Mouse (Mus musculus): ENCODE measurements around the gene Lrwd1. TPM values are rescaled to one million over a fixed set of nuclear protein-coding genes. Genes with fewer than 3 reads are reported as not detected.
"Not testable (repeated sequence)": the region's sequence is repeated elsewhere in the genome, so short reads cannot be mapped to it uniquely, and the experiment has no call there.

Lrwd1 gene
- polyA plus RNA-seq, 1 experiment from 2014 or later = 64.8 TPM

GRCm38 (mm10) chr5:136143161-136143755, 7.4 kb upstream of the Lrwd1 start:
- DNase-seq (ENCODE audit: extremely low spot score, low spot score) = no peak

DNA sequence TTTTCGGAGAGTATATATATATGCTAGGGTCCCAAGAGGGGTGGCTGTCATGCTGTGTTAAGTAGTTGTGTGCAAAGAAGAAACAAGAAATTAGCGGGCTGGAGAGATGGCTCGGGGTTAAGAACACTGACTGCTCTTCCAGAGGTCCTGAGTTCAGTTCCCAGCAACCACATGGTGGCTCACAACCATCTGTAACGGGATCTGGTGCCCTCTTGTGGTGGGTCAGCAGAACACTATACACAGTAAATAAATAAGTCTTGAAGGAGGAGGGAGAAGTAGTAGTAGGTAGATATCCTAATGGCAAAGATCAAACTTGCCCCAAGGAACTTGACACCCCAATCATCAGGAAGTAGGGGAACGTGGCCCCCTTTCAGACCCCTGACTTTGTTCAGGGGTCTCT, 6.9 kb upstream of the Lrwd1 start:
- Histone ChIP-seq H3K4me1 (no peaks in the 10 kb centered on the region), H3K4me3 (no peak overlapping the region), H3K9me3 (peaks cover 8% of the 10 kb centered on the region), H3K27ac (no peak overlapping the region), H3K36me3 (replicated peaks) (peaks cover 47% of the 10 kb centered on the region), H3K27me3 (ENCODE audit: poor library complexity, severe bottlenecking) (no peaks in the 10 kb centered on the region)
- no peak for DNase-seq (ENCODE audit: extremely low spot score, low spot score)
- WGBS = 83% methylated on average over 5 of the region's 5 CpGs

More at GRCm38 (mm10) chr5:136143161-136143755, 7.4 kb upstream of the Lrwd1 start:
- Histone ChIP-seq H3K27me3 (ENCODE audit: poor library complexity, severe bottlenecking) (no peaks in the 10 kb centered on the region), H3K27ac (no peak overlapping the region), H3K4me3 (no peak overlapping the region), H3K9me3 (peaks cover 8% of the 10 kb centered on the region), H3K4me1 (no peaks in the 10 kb centered on the region), H3K36me3 (replicated peaks) (peaks cover 45% of the 10 kb centered on the region)
- 91% methylated on average over 6 of the region's 6 CpGs for WGBS

DNA sequence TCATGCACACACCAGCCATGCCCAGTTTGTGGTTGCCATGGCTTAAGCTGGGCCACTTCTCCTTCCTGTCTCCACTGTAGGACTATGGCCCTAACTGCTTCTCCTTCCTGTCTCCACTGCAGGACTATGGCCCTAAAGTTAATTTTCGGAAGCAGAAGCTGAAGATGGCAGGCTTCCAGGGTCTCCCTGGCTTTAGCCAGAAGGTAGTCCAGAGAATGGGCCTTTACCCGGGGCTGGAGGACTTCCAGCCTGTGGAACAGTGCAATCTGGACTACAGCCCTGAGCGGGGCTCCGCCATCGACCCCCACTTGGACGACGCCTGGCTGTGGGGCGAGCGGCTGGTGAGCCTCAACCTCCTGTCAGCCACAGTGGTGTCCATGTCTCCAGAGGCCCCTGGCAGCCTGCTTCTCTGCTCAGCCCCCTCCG, 4.2 kb upstream of the Lrwd1 start:
- Histone ChIP-seq H3K27ac (no peak overlapping the region), H3K9me3 (peaks cover 8% of the 10 kb centered on the region), H3K4me1 (peaks cover 17% of the 10 kb centered on the region), H3K4me3 (no peak overlapping the region), H3K36me3 (replicated peaks) (peaks cover 47% of the 10 kb centered on the region), H3K27me3 (ENCODE audit: poor library complexity, severe bottlenecking) (no peaks in the 10 kb centered on the region)
- no peak for DNase-seq (ENCODE audit: extremely low spot score, low spot score)
- WGBS = 94% methylated on average over 10 of the region's 10 CpGs

DNA sequence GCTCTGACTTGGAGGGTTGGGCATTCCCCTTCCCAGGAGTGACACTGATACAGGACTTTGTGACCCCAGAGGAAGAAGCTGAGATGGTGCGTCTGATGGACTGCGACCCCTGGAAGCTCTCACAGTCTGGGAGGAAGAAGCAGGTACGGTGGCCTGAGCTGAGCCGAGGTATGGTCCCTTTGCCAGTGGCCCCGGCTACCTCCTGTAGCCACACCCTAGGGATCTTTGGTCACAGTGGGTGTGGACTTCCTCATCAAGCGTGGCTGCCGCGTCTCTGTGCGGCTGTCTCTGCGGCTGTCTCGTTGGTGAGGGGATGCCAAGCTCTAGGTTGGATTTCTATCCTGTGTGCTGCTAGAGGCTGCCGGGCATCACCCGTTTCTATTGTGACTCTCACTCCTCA, 3.5 kb upstream of the Lrwd1 start:
- Histone ChIP-seq H3K36me3 (replicated peaks) (peaks cover 49% of the 10 kb centered on the region), H3K9me3 (peaks cover 8% of the 10 kb centered on the region)
- WGBS = 94% methylated on average over 13 of the region's 13 CpGs

GRCm38 (mm10) chr5:136137658-136138274, 1.9 kb upstream of the Lrwd1 start:
- Histone ChIP-seq H3K4me1 (peaks cover 25% of the 10 kb centered on the region), H3K27ac (no peak overlapping the region), H3K4me3 (no peak overlapping the region), H3K27me3 (ENCODE audit: poor library complexity, severe bottlenecking) (no peaks in the 10 kb centered on the region), H3K36me3 (replicated peaks) (peaks cover 66% of the 10 kb centered on the region), H3K9me3 (no peaks in the 10 kb centered on the region)
- 77% methylated on average over 13 of the region's 13 CpGs for WGBS
- no peak for DNase-seq (ENCODE audit: extremely low spot score, low spot score)

More for the DNA sequence above, 3.5 kb upstream of the Lrwd1 start:
- no peak overlapping the region for H3K4me3 ChIP-seq
- no peaks in the 10 kb centered on the region for H3K27me3 ChIP-seq (ENCODE audit: poor library complexity, severe bottlenecking)
- H3K4me1 ChIP-seq = peaks cover 23% of the 10 kb centered on the region
- no peak overlapping the region for H3K27ac ChIP-seq
- no peak for DNase-seq (ENCODE audit: extremely low spot score, low spot score)

DNA sequence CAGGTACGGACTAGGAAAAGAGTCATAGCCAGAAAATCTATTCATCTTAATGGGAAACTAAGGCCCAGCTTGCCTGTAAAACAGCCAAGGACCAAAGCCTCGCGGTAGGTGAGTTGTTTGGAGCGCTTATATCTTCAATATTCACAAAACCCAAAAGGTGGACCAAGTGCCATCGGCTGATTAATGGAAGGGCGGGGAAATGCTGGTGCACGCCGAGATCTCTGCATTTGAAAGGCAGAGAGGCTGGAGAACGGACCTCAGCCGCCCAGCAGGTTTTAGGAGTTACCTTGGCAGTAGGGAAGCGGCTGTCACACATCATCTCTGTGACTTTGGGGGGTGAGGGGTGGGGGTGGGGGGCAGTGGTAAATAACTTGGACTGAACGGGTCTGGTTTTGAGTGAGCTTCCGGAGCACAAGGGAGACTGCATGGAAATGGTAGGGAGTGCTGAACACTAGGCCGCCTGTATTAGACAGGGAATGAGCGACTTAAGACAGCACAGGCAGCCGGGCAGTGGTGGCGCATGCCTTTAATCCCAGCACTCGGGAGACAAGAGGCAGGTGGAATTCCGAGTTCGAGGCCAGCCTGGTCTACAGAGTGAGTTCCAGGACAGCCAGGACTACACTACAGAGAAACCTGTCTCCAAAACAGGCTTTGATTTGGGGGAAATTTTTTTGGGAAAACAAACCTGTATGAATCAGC, 567 bp upstream of the Lrwd1 start:
- DNase-seq (ENCODE audit: extremely low spot score, low spot score) = no peak
- peak overlapping the region; percentile 80 for H3K4me3 ChIP-seq
- 8% methylated on average over 20 of the region's 20 CpGs for WGBS
- H3K27ac ChIP-seq = peak overlapping the region; percentile 89
- peaks cover 25% of the 10 kb centered on the region for H3K4me1 ChIP-seq
- peaks cover 65% of the 10 kb centered on the region for H3K36me3 ChIP-seq (replicated peaks)
- no peaks in the 10 kb centered on the region for H3K27me3 ChIP-seq (ENCODE audit: poor library complexity, severe bottlenecking)
- no peaks in the 10 kb centered on the region for H3K9me3 ChIP-seq

DNA sequence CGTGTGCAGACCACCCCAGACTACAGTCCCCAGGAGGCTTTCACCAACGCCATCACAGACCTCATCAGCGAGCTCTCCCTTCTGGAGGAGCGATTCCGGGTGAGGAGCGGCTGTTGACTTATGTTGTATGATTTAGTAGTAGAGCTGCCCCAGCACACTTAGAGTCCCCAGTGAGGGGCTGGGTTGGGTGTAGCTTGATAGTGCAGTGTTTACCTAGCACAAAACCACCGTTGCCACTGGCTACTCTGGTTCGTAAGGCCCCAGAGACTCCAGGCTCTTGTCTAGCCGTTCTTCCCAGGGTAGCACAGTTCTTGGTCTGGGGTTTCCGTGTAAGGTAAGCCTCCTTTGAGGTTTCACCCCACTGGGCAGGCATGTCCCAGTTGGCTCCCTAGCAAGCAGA, 13.7 kb downstream of the Lrwd1 start:
- Histone ChIP-seq H3K27me3 (ENCODE audit: poor library complexity, severe bottlenecking) (no peaks in the 10 kb centered on the region), H3K9me3 (no peaks in the 10 kb centered on the region), H3K36me3 (replicated peaks) (peaks cover 91% of the 10 kb centered on the region), H3K4me3 (no peak overlapping the region), H3K4me1 (peaks cover 13% of the 10 kb centered on the region), H3K27ac (no peak overlapping the region)
- WGBS = 94% methylated on average over 10 of the region's 10 CpGs
- DNase-seq (ENCODE audit: extremely low spot score, low spot score) = no peak

- Histone ChIP-seq H3K36me3 (replicated peaks) (peaks cover 49% of the 10 kb centered on the region), H3K4me3 (peak overlapping the region; percentile 95), H3K4me1 (peaks cover 30% of the 10 kb centered on the region), H3K27ac (peak overlapping the region; percentile 94), H3K9me3 (no peaks in the 10 kb centered on the region), H3K27me3 (ENCODE audit: poor library complexity, severe bottlenecking) (no peaks in the 10 kb centered on the region)
- under 1% methylated on average over 22 of the region's 22 CpGs for WGBS
- no peak for DNase-seq (ENCODE audit: extremely low spot score, low spot score)
These were observed 19.1 kb downstream of the Lrwd1 start for GRCm38 (mm10) chr5:136116784-136117112.

DNA sequence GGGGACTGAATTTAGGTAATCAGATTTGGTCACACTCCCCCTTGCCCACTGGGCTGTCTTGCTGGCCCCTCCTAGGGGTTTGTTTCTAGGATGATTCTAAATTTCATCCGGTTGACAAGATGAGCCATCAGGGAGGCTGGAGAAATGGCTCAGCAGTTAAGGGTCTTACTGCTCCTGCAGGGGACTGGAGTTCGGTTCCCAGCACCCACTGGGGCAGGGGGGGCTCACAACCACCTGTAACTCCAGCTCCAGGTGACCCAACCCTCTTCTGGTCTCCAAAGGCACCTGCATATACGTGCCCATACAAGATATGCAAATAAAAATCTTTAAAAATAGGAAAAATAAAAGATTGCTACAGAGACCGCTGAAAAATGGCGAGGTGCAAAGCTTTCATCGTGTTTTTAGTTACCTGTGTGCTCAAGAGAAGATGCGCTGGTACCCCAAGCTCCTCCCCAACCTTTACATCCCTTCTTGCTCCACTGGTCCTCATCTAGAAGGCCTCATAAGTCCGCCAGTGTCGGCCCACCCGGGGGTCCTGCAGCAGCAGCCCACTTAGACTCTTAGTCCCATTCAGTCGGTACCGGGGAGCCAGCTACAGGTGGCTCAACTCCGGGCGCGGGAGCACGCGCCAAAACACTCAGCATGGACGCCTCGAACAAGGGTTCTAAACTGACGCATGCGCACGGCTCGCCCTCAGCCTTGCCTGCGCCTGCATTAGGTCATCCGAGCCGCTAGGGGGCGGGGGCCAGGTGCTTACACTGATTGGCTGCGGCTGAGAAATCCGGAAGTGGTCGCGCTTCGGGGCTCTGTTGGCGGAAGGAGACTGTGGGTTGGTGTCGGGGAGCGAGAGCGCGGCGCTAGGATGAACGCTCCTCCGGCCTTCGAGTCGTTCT, 19.7 kb downstream of the Lrwd1 start, which contains the start of gene Polr2j:
Gene Polr2j (plus strand): TSS at position 741 of the 893 bp plus-strand sequence.
- DNase-seq (ENCODE audit: extremely low spot score, low spot score) = peak; percentile 98
- H3K27ac ChIP-seq = peak within 1 kb of the TSS; percentile 94
- no peaks in the 10 kb centered on the region for H3K9me3 ChIP-seq
- peaks cover 30% of the 10 kb centered on the region for H3K4me1 ChIP-seq
- peaks cover 43% of the 10 kb centered on the region for H3K36me3 ChIP-seq (replicated peaks)
- 3% methylated on average over 42 of the region's 42 CpGs for WGBS
- no peaks in the 10 kb centered on the region for H3K27me3 ChIP-seq (ENCODE audit: poor library complexity, severe bottlenecking)
- peak within 1 kb of the TSS; percentile 95 for H3K4me3 ChIP-seq

- 44% methylated on average over 4 of the region's 4 CpGs for WGBS
- not testable (repeated sequence) for H3K27ac ChIP-seq; DNase-seq (ENCODE audit: extremely low spot score, low spot score)
These were observed 22.3 kb downstream of the Lrwd1 start for GRCm38 (mm10) chr5:136113546-136113945.

DNA sequence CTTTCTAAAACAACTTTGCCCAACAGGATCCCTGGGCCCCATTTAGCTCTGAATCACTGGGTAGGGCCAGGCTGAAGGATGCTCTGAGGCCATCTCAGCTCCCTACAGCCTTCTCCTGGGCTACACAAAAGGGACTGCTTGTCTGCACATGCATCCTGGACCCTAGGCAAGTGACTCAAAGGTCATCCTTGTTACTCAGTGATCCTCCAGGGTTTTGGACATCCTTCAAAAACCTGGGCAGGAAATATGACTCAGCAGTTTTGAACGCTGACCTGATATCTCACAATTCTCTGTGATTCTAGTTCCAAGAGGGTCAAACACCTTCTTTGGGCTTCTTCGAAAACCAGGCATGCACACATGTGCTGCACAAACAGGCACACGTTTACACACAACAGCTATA, 26.8 kb downstream of the Lrwd1 start:
- no peak overlapping the region for H3K27ac ChIP-seq
- H3K9me3 ChIP-seq = peaks cover 6% of the 10 kb centered on the region; the same call in 1 of the 2 replicates
- 85% methylated on average over 3 of the region's 3 CpGs for WGBS
- H3K4me1 ChIP-seq = no peaks in the 10 kb centered on the region
- DNase-seq (ENCODE audit: extremely low spot score, low spot score) = no peak
- H3K36me3 ChIP-seq (replicated peaks) = 0 out of 2 replicates have a peak, but pooled peaks cover 3% of the 10 kb centered on the region
- H3K4me3 ChIP-seq = no peak overlapping the region
- H3K27me3 ChIP-seq (ENCODE audit: poor library complexity, severe bottlenecking) = peaks cover 5% of the 10 kb centered on the region

More at GRCm38 (mm10) chr5:136113546-136113945, 22.3 kb downstream of the Lrwd1 start:
- Histone ChIP-seq H3K36me3 (replicated peaks) (peaks cover 17% of the 10 kb centered on the region), H3K4me1 (peaks cover 30% of the 10 kb centered on the region)
- not testable (repeated sequence) for H3K4me3 ChIP-seq; H3K27me3 ChIP-seq (ENCODE audit: poor library complexity, severe bottlenecking); H3K9me3 ChIP-seq

GRCm38 (mm10) chr5:136108486-136108885, 27.4 kb downstream of the Lrwd1 start:
- WGBS = 74% methylated on average over 2 of the region's 2 CpGs
- no peak for DNase-seq (ENCODE audit: extremely low spot score, low spot score)
- Histone ChIP-seq H3K27me3 (ENCODE audit: poor library complexity, severe bottlenecking) (peaks cover 10% of the 10 kb centered on the region), H3K4me3 (no peak overlapping the region), H3K27ac (no peak overlapping the region), H3K4me1 (no peaks in the 10 kb centered on the region), H3K36me3 (replicated peaks) (no peaks in the 10 kb centered on the region), H3K9me3 (peaks cover 6% of the 10 kb centered on the region; the same call in 1 of the 2 replicates)

Data from forebrain, embryonic 10.5 days (tissue).